Mouse (Mus musculus): Measurements from ENCODE around the gene Sept3. TPM values are rescaled to one million over a fixed set of nuclear protein-coding genes. Genes with fewer than 3 reads are reported as not detected.

Gene Sept3
- polyA plus RNA-seq (2015; fragmentation: Nextera tagmentation; extraction: Ambion mirVana) = 454 and 479 TPM in 2 replicates

DNA sequence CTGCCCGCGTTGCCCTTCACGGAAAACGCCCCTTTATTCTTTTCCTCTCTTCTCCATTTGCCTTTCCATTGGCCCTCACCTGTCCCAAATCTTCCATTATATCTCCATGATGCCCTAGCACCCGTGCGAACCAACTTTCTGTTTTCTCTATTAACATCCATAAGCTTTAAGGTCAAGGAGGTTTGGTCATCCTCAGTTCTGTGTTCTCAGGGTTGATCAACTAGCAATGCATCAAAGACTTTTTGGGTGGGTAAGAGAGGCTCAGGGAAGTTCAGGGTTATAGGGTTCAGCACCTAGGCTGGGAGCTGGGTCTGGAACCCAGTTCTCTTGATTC, at the start of gene Sept3:
Gene Sept3 (plus strand): TSS at position 301 of the 334 bp plus-strand sequence.
- 0 out of 2 replicates have a peak, but pooled peaks cover 3% of the 10 kb centered on the region for H3K27me3 ChIP-seq (replicated peaks)
- H3K36me3 ChIP-seq (replicated peaks) = peaks cover 3% of the 10 kb centered on the region
- peak within 1 kb of the TSS; percentile 94 for H3K4me3 ChIP-seq
- H3K27ac ChIP-seq = peak within 1 kb of the TSS; percentile 96
- H3K4me2 ChIP-seq = peak within 1 kb of the TSS; percentile 76
- ATAC-seq (replicated peaks) = no peak
- peak within 1 kb of the TSS; percentile 97 for H3K9ac ChIP-seq
- no peaks in the 10 kb centered on the region for H3K9me3 ChIP-seq
- WGBS = 25% methylated on average over 6 of the region's 6 CpGs
- peaks cover 52% of the 10 kb centered on the region for H3K4me1 ChIP-seq

DNA sequence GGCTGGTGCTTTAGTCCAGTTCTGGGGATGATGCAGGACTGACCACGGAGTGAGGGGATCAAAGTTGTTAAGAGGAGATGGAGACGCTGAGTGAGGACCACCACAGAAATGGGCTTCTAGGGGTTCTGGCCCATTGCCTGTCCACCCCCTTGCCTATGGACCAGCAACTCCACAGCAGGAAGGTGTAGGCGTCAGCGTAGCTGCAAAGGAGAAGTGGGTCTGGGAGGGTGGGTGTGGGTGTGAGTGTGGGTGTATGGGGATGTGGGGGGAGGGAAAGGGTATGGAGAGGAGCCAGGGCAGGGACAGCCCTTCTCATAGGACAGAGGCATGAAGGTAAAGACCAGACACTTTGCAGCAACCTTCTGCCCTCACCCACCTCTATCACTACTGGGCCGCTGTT, 48.9 kb upstream of the Sept3 start:
- Histone ChIP-seq H3K4me2 (no peak overlapping the region), H3K9ac (no peak overlapping the region), H3K4me3 (no peak overlapping the region), H3K27me3 (replicated peaks) (peaks cover 7% of the 10 kb centered on the region), H3K4me1 (peaks cover 10% of the 10 kb centered on the region), H3K36me3 (replicated peaks) (no peaks in the 10 kb centered on the region), H3K27ac (no peak overlapping the region), H3K9me3 (no peaks in the 10 kb centered on the region)
- ATAC-seq (replicated peaks) = no peak
- WGBS = 97% methylated on average over 5 of the region's 5 CpGs

DNA sequence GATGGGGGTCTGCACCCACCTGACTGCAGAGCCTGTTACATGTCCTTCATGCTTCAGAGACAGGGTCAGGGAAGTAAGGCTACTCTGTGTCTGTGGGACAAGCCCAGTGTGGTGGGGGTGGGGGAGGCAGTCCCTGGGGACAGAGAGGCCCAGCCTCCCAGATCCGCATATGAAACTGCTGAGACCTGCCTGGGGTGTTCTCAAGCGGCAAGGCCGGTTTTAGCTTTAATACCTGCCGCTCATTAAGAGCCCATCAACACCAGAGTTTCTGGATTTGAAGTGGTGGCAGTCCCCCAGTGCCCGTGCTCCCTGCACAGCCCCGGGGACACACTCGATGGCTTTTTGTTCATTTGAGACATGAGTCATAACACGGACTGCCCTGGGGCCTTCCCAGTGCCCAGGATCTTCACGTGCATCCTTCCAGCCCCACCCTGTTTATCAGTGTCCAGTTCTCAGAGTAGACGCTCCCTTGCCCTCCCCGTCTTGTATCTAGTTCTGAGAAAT, 45.1 kb upstream of the Sept3 start:
- no peak overlapping the region for H3K9ac ChIP-seq
- H3K4me1 ChIP-seq = no peaks in the 10 kb centered on the region; the same call in 1 of the 2 replicates
- no peak overlapping the region for H3K27ac ChIP-seq
- H3K36me3 ChIP-seq (replicated peaks) = no peaks in the 10 kb centered on the region
- no peak for ATAC-seq (replicated peaks)
- no peaks in the 10 kb centered on the region for H3K9me3 ChIP-seq
- no peak overlapping the region for H3K4me2 ChIP-seq
- H3K27me3 ChIP-seq (replicated peaks) = no peaks in the 10 kb centered on the region; the same call in 1 of the 2 replicates
- WGBS = 43% methylated on average over 11 of the region's 11 CpGs
- H3K4me3 ChIP-seq = no peak overlapping the region

DNA sequence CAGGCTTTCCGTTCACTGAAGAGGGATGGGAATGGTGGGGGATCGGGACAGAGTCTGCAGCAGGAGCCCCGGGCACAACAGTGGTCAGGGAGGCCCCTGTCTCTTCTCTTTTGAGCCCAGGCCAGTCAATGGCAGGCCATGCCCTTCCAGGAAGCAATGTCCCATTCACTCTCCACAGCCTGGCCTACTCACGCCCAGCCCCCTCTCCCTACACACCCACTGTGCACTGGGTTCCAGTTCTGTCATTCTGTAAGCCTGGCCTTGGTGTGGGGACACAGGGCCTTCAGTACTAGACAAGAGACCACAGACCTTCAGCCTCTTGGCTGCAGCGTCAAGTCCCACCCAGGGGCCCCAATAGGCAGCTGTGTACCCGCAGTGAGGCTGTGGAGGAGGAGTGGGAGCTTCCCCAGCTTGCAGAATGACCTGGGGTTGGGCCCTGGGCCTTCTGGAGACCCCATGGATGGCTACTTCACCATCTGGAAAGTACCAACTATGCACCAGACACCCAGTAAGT, 44.5 kb upstream of the Sept3 start:
- 74% methylated on average over 6 of the region's 6 CpGs for WGBS
- Histone ChIP-seq H3K4me3 (no peak overlapping the region), H3K27me3 (replicated peaks) (no peaks in the 10 kb centered on the region; the same call in 1 of the 2 replicates)

DNA sequence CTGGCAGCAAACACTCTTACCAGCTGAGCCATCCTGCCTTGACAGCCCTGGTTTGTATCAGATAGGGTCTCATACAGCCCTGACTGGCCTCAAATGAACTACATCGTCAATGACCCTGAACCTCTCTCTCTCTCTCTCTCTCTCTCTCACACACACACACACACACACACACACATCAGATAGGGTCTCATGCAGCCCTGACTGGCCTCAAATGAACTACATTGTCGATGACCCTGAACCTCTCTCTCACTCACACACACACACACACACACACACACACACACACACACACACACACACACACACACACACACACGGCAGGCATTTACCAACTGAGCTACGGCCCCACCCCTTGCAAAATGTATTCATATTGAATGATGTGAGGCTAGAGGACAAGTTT, 43.6 kb upstream of the Sept3 start:
- H3K27ac ChIP-seq = no peak overlapping the region
- 67% methylated on average over 4 of the region's 4 CpGs for WGBS
- no peak overlapping the region for H3K4me2 ChIP-seq
- no peak overlapping the region for H3K9ac ChIP-seq
- no peak overlapping the region for H3K4me3 ChIP-seq
- no peaks in the 10 kb centered on the region for H3K9me3 ChIP-seq
- ATAC-seq (replicated peaks) = no peak
- H3K36me3 ChIP-seq (replicated peaks) = no peaks in the 10 kb centered on the region
- H3K4me1 ChIP-seq = no peaks in the 10 kb centered on the region; the same call in 1 of the 2 replicates
- no peaks in the 10 kb centered on the region for H3K27me3 ChIP-seq (replicated peaks)

More for the DNA sequence above, 44.5 kb upstream of the Sept3 start:
- no peak for ATAC-seq (replicated peaks)
- no peak overlapping the region for H3K27ac ChIP-seq
- no peaks in the 10 kb centered on the region; the same call in 1 of the 2 replicates for H3K4me1 ChIP-seq
- no peaks in the 10 kb centered on the region for H3K36me3 ChIP-seq (replicated peaks)
- no peak overlapping the region for H3K4me2 ChIP-seq
- H3K9me3 ChIP-seq = no peaks in the 10 kb centered on the region
- no peak overlapping the region for H3K9ac ChIP-seq

DNA sequence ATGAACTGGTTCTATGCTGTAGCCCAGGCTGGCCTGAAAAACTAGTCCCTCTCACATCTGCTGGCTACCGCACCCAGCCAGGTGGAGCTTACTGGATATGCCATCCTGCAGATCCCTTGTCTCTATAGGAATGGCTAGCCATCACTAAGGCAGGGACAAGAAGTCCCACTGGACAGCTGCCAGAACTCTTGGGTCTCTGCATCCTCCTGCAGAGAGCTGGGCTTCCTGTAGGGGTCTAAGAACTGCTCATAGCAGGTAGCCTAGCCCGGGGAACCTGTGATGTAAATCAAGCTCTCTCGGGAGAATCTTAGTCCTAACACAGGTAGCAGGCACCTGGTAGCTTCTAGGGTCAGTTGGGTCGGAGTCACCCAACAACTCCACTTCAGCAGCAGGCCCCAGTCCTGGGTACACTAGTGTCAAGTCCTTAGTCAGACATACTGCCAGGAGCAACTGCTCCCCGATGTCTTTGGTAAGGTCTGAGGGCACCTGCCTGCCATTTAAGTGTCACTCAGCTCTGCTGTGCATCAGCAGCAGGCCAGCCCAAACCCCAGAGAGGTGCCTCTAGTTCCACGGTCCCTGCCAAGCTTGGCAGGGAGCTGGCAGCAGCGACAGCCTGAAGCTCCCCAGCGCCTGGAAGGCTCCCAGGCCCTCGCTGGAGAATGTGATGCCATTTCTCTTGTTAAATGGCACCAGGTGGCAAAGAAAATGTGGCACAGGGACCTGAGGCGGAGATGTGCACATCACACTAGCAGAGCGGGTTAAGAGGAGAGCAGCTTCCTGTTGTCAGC, 42.9 kb upstream of the Sept3 start:
- Histone ChIP-seq H3K9me3 (no peaks in the 10 kb centered on the region), H3K27ac (no peak overlapping the region), H3K4me3 (no peak overlapping the region), H3K4me2 (no peak overlapping the region), H3K36me3 (replicated peaks) (no peaks in the 10 kb centered on the region), H3K27me3 (replicated peaks) (no peaks in the 10 kb centered on the region), H3K4me1 (no peaks in the 10 kb centered on the region; the same call in 1 of the 2 replicates), H3K9ac (no peak overlapping the region)
- no peak for ATAC-seq (replicated peaks)
- WGBS = 65% methylated on average over 11 of the region's 11 CpGs

DNA sequence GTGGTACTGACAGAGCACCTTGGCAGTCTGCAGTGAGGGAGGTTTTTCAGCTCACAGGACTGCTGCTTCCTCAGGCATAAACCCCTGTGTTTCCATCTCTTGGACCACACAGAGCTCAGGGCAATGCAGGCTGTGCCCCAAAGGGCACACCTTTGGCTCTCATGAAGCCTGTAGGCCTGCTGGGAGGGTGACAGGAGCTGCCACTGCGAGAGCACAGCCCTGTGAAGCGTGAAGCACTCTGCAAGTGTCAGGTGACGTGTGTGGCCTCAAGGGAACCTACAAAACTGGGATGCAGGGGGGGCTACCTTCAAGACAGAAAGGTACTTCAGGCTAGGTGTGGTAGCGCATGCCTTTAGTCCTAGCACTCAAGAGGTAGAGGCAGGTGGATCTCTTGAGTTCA, 42.0 kb upstream of the Sept3 start:
- no peak for ATAC-seq (replicated peaks)
- Histone ChIP-seq H3K9ac (no peak overlapping the region), H3K27me3 (replicated peaks) (no peaks in the 10 kb centered on the region), H3K4me1 (no peaks in the 10 kb centered on the region; the same call in 1 of the 2 replicates), H3K9me3 (no peaks in the 10 kb centered on the region), H3K4me2 (no peak overlapping the region), H3K36me3 (replicated peaks) (no peaks in the 10 kb centered on the region), H3K27ac (no peak overlapping the region), H3K4me3 (no peak overlapping the region)
- 69% methylated on average over 4 of the region's 4 CpGs for WGBS

DNA sequence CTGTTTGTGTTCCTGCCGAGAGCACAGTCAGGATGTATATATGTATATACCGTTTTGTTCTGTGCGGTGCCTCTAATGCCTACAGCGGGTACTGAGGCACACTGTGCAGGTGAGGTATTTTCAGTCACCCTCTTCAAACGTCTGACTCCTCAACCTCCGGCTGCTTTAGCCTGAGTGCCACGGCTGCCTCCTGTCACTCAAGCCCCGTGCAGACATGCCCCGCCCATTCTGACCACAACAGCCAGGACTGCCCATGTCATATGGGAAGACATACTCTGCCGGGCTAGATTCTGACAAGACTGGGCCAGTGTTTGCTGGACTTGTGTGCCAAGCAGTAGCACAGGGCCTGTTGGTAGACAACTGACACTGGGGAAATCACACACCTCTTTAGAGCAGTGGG, 39.0 kb upstream of the Sept3 start:
- no peak overlapping the region for H3K9ac ChIP-seq
- H3K4me1 ChIP-seq = no peaks in the 10 kb centered on the region
- WGBS = 75% methylated on average over 10 of the region's 10 CpGs
- no peaks in the 10 kb centered on the region for H3K27me3 ChIP-seq (replicated peaks)
- no peak overlapping the region for H3K4me2 ChIP-seq
- H3K36me3 ChIP-seq (replicated peaks) = no peaks in the 10 kb centered on the region
- no peak overlapping the region for H3K4me3 ChIP-seq
- no peak overlapping the region for H3K27ac ChIP-seq
- ATAC-seq (replicated peaks) = 0 out of 2 replicates have a peak, but pooled peaks have one; percentile 33
- H3K9me3 ChIP-seq = no peaks in the 10 kb centered on the region

DNA sequence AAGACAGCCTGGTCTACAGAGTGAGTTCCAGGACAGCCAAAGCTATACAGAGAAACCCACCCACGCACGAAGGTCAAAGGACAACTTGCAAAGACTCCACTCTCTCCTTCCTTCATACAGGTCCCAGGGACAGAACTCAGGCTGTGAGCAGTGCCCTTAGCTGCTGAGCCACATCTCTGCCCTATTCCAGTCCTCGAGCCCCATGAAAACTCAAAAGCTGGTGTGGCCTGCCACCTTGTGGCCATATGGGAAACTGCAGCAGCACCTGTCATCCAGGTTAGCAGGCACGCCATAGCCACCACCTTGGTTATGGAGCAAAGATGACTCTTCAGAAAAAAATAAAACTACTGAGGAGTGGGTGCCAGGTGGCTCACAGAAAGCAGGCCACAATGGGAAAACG, 38.1 kb upstream of the Sept3 start:
- WGBS = 20% methylated on average over 5 of the region's 5 CpGs
- Histone ChIP-seq H3K4me2 (no peak overlapping the region), H3K9me3 (no peaks in the 10 kb centered on the region), H3K4me1 (no peaks in the 10 kb centered on the region), H3K36me3 (replicated peaks) (no peaks in the 10 kb centered on the region), H3K27me3 (replicated peaks) (no peaks in the 10 kb centered on the region), H3K9ac (no peak overlapping the region), H3K27ac (no peak overlapping the region), H3K4me3 (no peak overlapping the region)
- peak; percentile 75 for ATAC-seq (replicated peaks)

DNA sequence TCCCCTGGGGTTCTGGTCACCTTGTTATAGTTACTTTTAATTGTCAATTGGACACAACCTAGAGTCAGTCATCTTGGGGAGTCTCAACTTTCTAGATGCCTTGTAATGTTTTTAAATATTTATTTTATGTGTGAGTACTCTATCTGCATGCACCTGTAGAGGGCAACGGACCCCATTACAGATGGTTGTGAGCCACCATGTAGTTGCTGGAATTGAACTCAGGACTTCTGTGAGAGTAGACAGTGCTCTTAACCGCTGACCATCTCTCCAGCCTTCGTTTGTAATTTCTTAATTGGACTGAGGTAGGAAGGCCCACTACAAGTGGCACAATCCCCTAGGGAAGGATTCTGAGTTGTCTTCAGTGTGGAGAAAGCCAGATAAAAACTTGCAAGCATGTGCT, 31.4 kb upstream of the Sept3 start:
- 73% methylated on average over 3 of the region's 3 CpGs for WGBS
- Histone ChIP-seq H3K9me3 (no peaks in the 10 kb centered on the region), H3K4me3 (peak overlapping the region; percentile 60), H3K36me3 (replicated peaks) (no peaks in the 10 kb centered on the region), H3K4me2 (peak overlapping the region; percentile 84), H3K9ac (no peak overlapping the region; the same call in 1 of the 2 replicates), H3K4me1 (peaks cover 9% of the 10 kb centered on the region), H3K27ac (no peak overlapping the region), H3K27me3 (replicated peaks) (no peaks in the 10 kb centered on the region)
- ATAC-seq (replicated peaks) = no peak

DNA sequence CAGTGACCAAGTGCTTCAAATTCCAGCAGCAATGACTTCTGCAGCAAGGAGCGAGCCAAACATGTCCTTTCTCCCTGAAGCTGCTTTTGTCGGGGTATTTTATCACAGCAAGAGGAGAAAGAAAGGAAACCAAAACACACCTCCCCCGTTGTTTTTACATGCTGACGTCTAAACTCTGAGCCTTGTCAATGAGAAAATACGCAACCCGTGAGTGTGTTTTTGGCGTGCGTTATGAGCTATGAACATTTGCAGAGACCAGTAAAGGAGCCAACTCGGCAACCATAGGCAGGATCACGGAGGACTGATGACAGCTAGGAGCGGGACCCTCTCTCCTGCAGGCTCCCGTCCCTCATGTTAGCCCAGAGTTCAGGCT, 31.0 kb upstream of the Sept3 start:
- peaks cover 9% of the 10 kb centered on the region for H3K4me1 ChIP-seq
- no peaks in the 10 kb centered on the region for H3K9me3 ChIP-seq
- peak overlapping the region; percentile 84 for H3K4me2 ChIP-seq
- peak overlapping the region; percentile 60 for H3K4me3 ChIP-seq
- WGBS = 8% methylated on average over 12 of the region's 12 CpGs
- H3K36me3 ChIP-seq (replicated peaks) = no peaks in the 10 kb centered on the region
- no peak for ATAC-seq (replicated peaks)
- peak overlapping the region; percentile 56 for H3K9ac ChIP-seq
- no peaks in the 10 kb centered on the region for H3K27me3 ChIP-seq (replicated peaks)
- 0 out of 2 replicates have a peak overlapping the region, but pooled peaks have one; percentile 59 for H3K27ac ChIP-seq

DNA sequence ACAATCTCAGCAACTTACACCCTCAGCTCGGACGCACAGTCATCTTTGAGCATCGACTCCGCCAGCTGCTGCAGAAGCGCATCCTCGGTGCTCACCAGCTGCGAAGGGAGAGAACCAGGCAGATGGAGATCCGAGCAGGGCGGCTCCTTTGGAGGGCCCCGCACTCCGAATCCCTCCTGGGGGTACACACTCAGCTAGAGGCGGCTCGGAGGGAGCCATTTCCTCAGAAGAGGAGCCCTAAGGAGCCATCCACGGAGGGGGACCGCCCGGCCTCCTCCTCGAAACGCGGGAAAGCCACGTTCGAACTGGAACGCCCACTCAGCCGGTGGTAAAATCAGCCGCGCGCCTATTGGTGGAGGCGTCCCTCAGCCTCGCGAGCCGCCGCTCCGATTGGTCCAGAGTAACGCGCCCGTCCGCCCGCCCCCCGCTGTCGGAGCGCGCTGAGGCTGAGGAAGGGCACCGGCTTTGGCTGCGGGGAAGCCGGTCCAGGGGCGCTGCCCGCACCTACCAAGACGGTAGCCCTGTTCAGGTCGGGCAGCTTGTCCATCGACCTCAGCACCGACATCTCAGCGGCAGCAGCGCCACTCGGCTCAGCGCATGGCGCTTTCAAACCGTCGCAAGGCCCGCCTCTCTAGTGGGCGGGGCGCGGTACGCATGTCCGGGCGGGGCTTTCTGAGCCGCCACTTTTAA, 30.4 kb upstream of the Sept3 start, which contains the start of gene Cenpm:
Gene Cenpm (minus strand): TSS at position 634 of the 690 bp plus-strand sequence.
- peak within 1 kb of the TSS; percentile 56 for H3K9ac ChIP-seq
- H3K27ac ChIP-seq = peak within 1 kb of the TSS; percentile 59
- H3K4me2 ChIP-seq = peak within 1 kb of the TSS; percentile 84
- H3K9me3 ChIP-seq = no peaks in the 10 kb centered on the region
- WGBS = under 1% methylated on average over 65 of the region's 65 CpGs
- peaks cover 9% of the 10 kb centered on the region for H3K4me1 ChIP-seq
- H3K4me3 ChIP-seq = peak within 1 kb of the TSS; percentile 60
- no peaks in the 10 kb centered on the region for H3K36me3 ChIP-seq (replicated peaks)
- peak; percentile 98 for ATAC-seq (replicated peaks)
- H3K27me3 ChIP-seq (replicated peaks) = no peaks in the 10 kb centered on the region
